Mouse (Mus musculus) thymus, adult 2 months (tissue): ENCODE data around the gene Gm21915.

Source experiments
- CTCF ChIP-seq: fragments of 200-500 bp; IDR thresholded peaks from 2 replicates; pipeline ENCODE4 v1.5.1; 2012; ENCODE audit warnings: mild to moderate bottlenecking, control low read depth, low read length, moderate library complexity, borderline replicate concordance; ENCODE audit not compliant: control insufficient read depth, poor library complexity, insufficient read depth; ENCODE audit errors: extremely low read depth
- POLR2A ChIP-seq: fragments of 200-500 bp; IDR thresholded peaks from 2 replicates; pipeline ENCODE4 v1.6.1; 2012; ENCODE audit warnings: mild to moderate bottlenecking, low read length, control low read depth, moderate library complexity; ENCODE audit not compliant: control insufficient read depth, poor library complexity, insufficient read depth; ENCODE audit errors: extremely low read depth

DNA sequence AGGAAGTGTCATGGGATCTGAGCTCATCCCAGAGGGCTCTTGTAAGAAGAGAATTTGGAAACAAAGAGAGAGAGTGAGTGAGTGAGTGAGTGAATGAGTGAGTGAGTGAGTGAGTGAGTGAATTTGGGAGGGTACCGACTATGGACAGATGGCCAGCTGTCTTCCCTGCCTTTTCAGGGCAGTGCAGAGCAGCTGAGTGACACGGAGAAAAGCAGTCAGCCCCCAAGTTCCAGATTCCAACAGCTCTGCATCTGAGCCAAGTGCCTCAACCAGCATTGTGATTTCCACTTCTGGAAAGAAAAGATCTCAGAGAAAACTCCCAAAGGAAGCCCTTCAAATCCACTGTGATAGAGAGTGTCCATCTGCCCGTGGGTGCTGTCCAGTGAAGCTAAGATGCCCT, 39.2 kb downstream of the Gm21915 start:
- TF ChIP-seq POLR2A (no peak), CTCF (no peak)
